Mouse (Mus musculus) liver, adult 2 months (tissue): ENCODE results near the gene Tpi1. TPM values are rescaled to one million over a fixed set of nuclear protein-coding genes. Genes with fewer than 3 reads are reported as not detected.

Experiments used
- DNase-seq: peaks from one replicate; pipeline ENCODE4 v3.0.0-alpha.2; 2011; ENCODE audit warnings: low read depth, low spot score; ENCODE audit errors: extremely low read depth
- H3K27ac ChIP-seq: fragments of 200-500 bp; replicated peaks from 2 replicates; pipeline ENCODE4 v1.5.1; 2012; ENCODE audit warnings: low read depth, mild to moderate bottlenecking, control low read depth, inconsistent platforms, low read length; ENCODE audit not compliant: insufficient read depth
- H3K27me3 ChIP-seq: fragments of 200-500 bp; 2 replicates; pipeline ENCODE4 v1.6.1; 2012; ENCODE audit warnings: mild to moderate bottlenecking, moderate library complexity, low read length, inconsistent platforms; ENCODE audit not compliant: control insufficient read depth, insufficient read depth
- H3K36me3 ChIP-seq: fragments of 200-500 bp; 2 replicates; pipeline ENCODE4 v1.6.1; 2012; ENCODE audit warnings: low read length, inconsistent platforms; ENCODE audit not compliant: control insufficient read depth, insufficient read depth
- H3K4me1 ChIP-seq: fragments of 200-500 bp; 2 replicates; pipeline ENCODE4 v1.6.1; 2011; ENCODE audit warnings: low read length; ENCODE audit not compliant: control insufficient read depth, insufficient read depth
- H3K4me3 ChIP-seq: fragments of 200-500 bp; 2 replicates; pipeline ENCODE4 v1.5.1; 2011; ENCODE audit warnings: low read depth, mild to moderate bottlenecking, control low read depth, low read length, moderate library complexity; ENCODE audit not compliant: insufficient read depth
- H3K79me2 ChIP-seq: fragments of 200-500 bp; 2 replicates; pipeline ENCODE4 v1.6.1; 2012; ENCODE audit warnings: inconsistent platforms, mild to moderate bottlenecking, low read length, moderate library complexity; ENCODE audit not compliant: control insufficient read depth, insufficient read depth
- H3K9ac ChIP-seq: fragments of 200-500 bp; 2 replicates; pipeline ENCODE4 v1.6.1; 2012; ENCODE audit warnings: low read depth, mild to moderate bottlenecking, control low read depth, inconsistent platforms, low read length
- CTCF ChIP-seq: fragments of 200-500 bp; IDR thresholded peaks from 2 replicates; pipeline ENCODE4 v1.5.1; 2011; ENCODE audit warnings: low read depth, low read length, control low read depth
- POLR2A ChIP-seq: fragments of 200-500 bp; IDR thresholded peaks from 2 replicates; pipeline ENCODE4 v1.6.1; 2011; ENCODE audit warnings: low read length, control low read depth; ENCODE audit not compliant: insufficient read depth; ENCODE audit errors: extremely low read depth
- WGBS: fragments of 180-500 bp; shearing (Covaris S2); methylation state at CpG from one replicate; pipeline ENCODE4 v1.1.7; 2018; 5-methylcytosine and 5-hydroxymethylcytosine counted together
- polyA plus RNA-seq: library from polyadenylated mRNA; depleted of rRNA; stranded (reverse); fragments of >200 nt; gene quantifications from 2 replicates; pipeline ENCODE4 v1.2.3, GENCODE M21; 2012; rRNA removed
- total RNA-seq: library from RNA; depleted of rRNA; stranded (reverse); fragments of >200 nt; gene quantifications from 2 replicates; pipeline ENCODE4 v1.2.3, GENCODE M21; 2014; rRNA removed

The Tpi1 gene
- total and polyA plus RNA-seq, 2 experiments: 422 to 491 TPM

DNA sequence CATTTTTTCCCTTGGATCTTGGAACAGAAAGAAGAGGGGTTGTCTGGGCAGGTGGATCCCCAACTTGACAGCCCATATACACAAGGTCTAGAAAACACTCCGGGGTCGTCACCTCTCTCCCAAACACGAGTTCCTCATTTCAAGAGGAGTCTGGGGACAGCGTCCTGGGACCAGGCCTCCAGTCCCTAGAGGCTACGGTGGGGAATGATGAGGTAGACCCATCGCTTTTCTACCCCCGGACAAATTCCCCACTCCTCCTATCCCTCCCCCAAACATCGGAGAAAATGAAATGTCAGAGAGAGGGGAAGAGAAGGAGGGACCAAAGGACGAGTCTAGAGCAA lies 45.4 kb downstream of the Tpi1 start:
- Histone ChIP-seq H3K79me2 (no peaks in the 10 kb centered on the region), H3K27ac (no peak overlapping the region), H3K4me1 (peaks cover 5% of the 10 kb centered on the region; the same call in 1 of the 2 replicates), H3K27me3 (peaks cover 9% of the 10 kb centered on the region), H3K36me3 (no peaks in the 10 kb centered on the region), H3K9ac (no peak overlapping the region), H3K4me3 (no peak overlapping the region)
- no peak for TF ChIP-seq CTCF
- TF ChIP-seq POLR2A: no peak
- WGBS: 11% methylated on average over 9 of the region's 9 CpGs
- DNase-seq: no peak

DNA sequence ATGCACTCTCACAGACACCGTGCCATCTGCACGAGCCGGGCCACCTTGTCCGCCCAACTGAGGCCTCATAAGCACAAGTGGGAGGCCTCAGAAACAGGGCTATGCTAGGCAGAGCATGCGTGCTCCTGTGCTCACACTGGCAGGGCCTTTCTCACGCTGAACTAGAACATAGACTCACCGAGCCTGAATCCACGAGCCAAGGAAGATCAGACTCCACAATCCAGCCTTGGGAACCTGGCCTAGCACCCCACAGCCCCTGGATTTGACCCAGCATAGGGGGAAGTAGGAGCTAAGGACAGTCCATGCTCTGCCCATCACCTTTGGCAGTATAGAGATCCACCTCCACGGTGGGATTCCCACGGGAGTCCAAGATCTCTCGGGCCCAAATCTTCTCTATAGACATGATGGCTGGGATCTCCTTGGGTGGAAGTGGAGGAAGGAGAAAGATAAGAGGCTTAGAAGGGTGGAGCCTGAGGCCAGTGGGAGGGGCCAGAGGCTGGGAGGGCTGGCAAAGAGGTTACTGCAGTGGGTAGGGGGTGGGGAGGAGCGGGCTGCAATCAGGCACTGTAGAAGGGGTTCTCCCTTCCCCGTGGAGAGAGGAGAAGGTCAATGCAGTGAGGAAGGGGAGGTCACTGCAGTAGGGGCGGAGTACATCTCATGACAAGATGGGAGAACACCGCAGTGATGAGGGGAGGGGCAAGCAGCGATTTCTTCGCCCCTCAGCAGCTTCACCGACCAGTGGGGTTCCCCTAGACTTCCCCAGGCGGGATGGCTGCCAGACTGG lies 46.0 kb downstream of the Tpi1 start:
- WGBS: 51% methylated on average over 19 of the region's 19 CpGs
- H3K36me3 ChIP-seq: no peaks in the 10 kb centered on the region

DNA sequence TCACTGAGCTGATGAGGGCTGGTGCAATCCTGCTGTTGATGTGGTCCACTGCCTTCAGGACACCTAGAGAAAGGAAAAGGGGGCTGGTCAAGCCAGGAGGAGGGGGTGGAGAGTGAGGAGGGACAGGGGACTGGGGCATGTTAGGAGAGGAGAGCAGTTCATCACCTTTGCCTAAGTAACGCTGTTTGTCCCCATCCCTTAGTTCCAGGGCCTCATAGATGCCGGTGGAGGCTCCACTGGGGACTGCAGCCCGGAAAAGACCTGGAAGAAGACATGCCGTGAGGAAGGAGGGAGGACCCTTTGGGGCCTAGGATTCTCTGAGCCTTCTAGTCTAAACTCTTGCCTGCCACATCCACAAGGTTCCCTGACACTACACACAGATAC lies 46.6 kb downstream of the Tpi1 start:
- DNase-seq: no peak
- TF ChIP-seq POLR2A: no peak
- no peak for TF ChIP-seq CTCF
- Histone ChIP-seq H3K27me3 (peaks cover 9% of the 10 kb centered on the region), H3K9ac (no peak overlapping the region), H3K36me3 (no peaks in the 10 kb centered on the region), H3K27ac (no peak overlapping the region), H3K79me2 (no peaks in the 10 kb centered on the region), H3K4me1 (peaks cover 5% of the 10 kb centered on the region; the same call in 1 of the 2 replicates), H3K4me3 (no peak overlapping the region)
- 70% methylated on average over 4 of the region's 4 CpGs for WGBS

More for the DNA sequence above, 46.0 kb downstream of the Tpi1 start:
- H3K27me3 ChIP-seq: peaks cover 9% of the 10 kb centered on the region
- no peak overlapping the region for H3K9ac ChIP-seq
- no peak for TF ChIP-seq CTCF
- TF ChIP-seq POLR2A: no peak
- no peak overlapping the region for H3K4me3 ChIP-seq
- peaks cover 5% of the 10 kb centered on the region; the same call in 1 of the 2 replicates for H3K4me1 ChIP-seq
- DNase-seq: no peak
- no peaks in the 10 kb centered on the region for H3K79me2 ChIP-seq
- no peak overlapping the region for H3K27ac ChIP-seq

DNA sequence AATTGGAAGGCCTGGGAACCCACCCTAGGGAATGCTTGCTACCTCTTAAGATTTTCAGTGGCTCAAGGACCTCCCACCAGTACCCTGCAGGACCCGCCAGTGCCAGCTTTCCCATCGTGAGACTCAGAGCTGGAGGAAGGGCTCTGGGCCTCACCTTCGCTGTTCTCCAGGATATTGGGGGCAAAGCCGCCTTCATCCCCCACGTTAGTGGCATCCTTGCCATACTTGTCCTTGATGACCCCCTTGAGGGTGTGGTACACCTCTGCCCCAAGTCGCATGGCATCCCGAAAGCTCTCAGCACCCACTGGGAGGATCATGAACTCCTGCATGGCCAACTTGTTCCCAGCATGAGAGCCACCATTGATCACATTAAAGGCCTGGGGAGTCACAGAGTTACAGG lies 48.1 kb downstream of the Tpi1 start:
- H3K4me1 ChIP-seq: peaks cover 5% of the 10 kb centered on the region; the same call in 1 of the 2 replicates
- no peak for DNase-seq
- no peak overlapping the region for H3K4me3 ChIP-seq
- 85% methylated on average over 7 of the region's 7 CpGs for WGBS
- peaks cover 9% of the 10 kb centered on the region for H3K27me3 ChIP-seq
- no peaks in the 10 kb centered on the region for H3K36me3 ChIP-seq
- no peak overlapping the region for H3K27ac ChIP-seq
- no peak overlapping the region for H3K9ac ChIP-seq
- TF ChIP-seq POLR2A (no peak), CTCF (no peak)
- no peaks in the 10 kb centered on the region for H3K79me2 ChIP-seq

Other genes with a start within 250 kb of the Tpi1 start
- gene C1rb, start 244.0 kb downstream of the Tpi1 start, total RNA-seq: under 0.01 TPM in 1 of 2 replicates, not detected in the other
- 0.12 TPM in 1 of 2 replicates, not detected in the other for gene C1rb, start 244.0 kb downstream of the Tpi1 start, polyA plus RNA-seq
- gene C1s2, start 178.2 kb downstream of the Tpi1 start, total RNA-seq: 0.09 TPM in 1 of 2 replicates, not detected in the other
- not detected in 2 replicates for gene C1s2, start 178.2 kb downstream of the Tpi1 start, polyA plus RNA-seq
- 72.4 and 99.9 TPM in 2 replicates for gene Lpcat3, start 151.3 kb downstream of the Tpi1 start, total RNA-seq
- 172 and 188 TPM in 2 replicates for gene Lpcat3, start 151.3 kb downstream of the Tpi1 start, polyA plus RNA-seq
- 97.4 and 99.6 TPM in 2 replicates for gene Emg1, start 102.1 kb downstream of the Tpi1 start, total RNA-seq
- 46.0 and 56.3 TPM in 2 replicates for gene Emg1, start 102.1 kb downstream of the Tpi1 start, polyA plus RNA-seq
- 140 and 151 TPM in 2 replicates for gene Phb2, start 102.0 kb downstream of the Tpi1 start, total RNA-seq
- gene Phb2, start 102.0 kb downstream of the Tpi1 start, polyA plus RNA-seq: 209 and 210 TPM in 2 replicates
- 16.7 and 19.7 TPM in 2 replicates for gene Ptpn6, start 75.6 kb downstream of the Tpi1 start, total RNA-seq
- gene Ptpn6, start 75.6 kb downstream of the Tpi1 start, polyA plus RNA-seq: 17.3 and 17.8 TPM in 2 replicates
- 125 and 140 TPM in 2 replicates for gene Grcc10, start 72.9 kb downstream of the Tpi1 start, total RNA-seq
- 203 and 216 TPM in 2 replicates for gene Grcc10, start 72.9 kb downstream of the Tpi1 start, polyA plus RNA-seq
- gene Gm45234, start 58.3 kb downstream of the Tpi1 start, total RNA-seq: not detected in 2 replicates
- gene Gm45234, start 58.3 kb downstream of the Tpi1 start, polyA plus RNA-seq: not detected in 2 replicates
- 1.4 and 1.5 TPM in 2 replicates for gene Atn1, start 57.8 kb downstream of the Tpi1 start, total RNA-seq
- 9.6 and 10.9 TPM in 2 replicates for gene Atn1, start 57.8 kb downstream of the Tpi1 start, polyA plus RNA-seq
- gene Eno2, start 44.6 kb downstream of the Tpi1 start, total RNA-seq: 0.09 and 0.67 TPM in 2 replicates
- 0.19 and 0.34 TPM in 2 replicates for gene Eno2, start 44.6 kb downstream of the Tpi1 start, polyA plus RNA-seq
- gene Lrrc23, start 34.6 kb downstream of the Tpi1 start, total RNA-seq: not detected in 2 replicates
- not detected in 2 replicates for gene Lrrc23, start 34.6 kb downstream of the Tpi1 start, polyA plus RNA-seq
- gene Spsb2, start 5.6 kb downstream of the Tpi1 start, total RNA-seq: 9.9 and 14.1 TPM in 2 replicates
- gene Spsb2, start 5.6 kb downstream of the Tpi1 start, polyA plus RNA-seq: 20.1 and 21.6 TPM in 2 replicates
- gene Usp5, start 15.2 kb upstream of the Tpi1 start, total RNA-seq: 50.5 and 55.9 TPM in 2 replicates
- 47.9 and 49.3 TPM in 2 replicates for gene Usp5, start 15.2 kb upstream of the Tpi1 start, polyA plus RNA-seq
- 1.1 and 3.2 TPM in 2 replicates for gene Cdca3, start 15.3 kb upstream of the Tpi1 start, total RNA-seq
- gene Cdca3, start 15.3 kb upstream of the Tpi1 start, polyA plus RNA-seq: 2.1 and 2.6 TPM in 2 replicates
- gene Gnb3, start 26.0 kb upstream of the Tpi1 start, total RNA-seq: not detected in 2 replicates
- not detected in 2 replicates for gene Gnb3, start 26.0 kb upstream of the Tpi1 start, polyA plus RNA-seq
- 2.1 and 2.5 TPM in 2 replicates for gene P3h3, start 43.5 kb upstream of the Tpi1 start, total RNA-seq
- 2.5 and 3.0 TPM in 2 replicates for gene P3h3, start 43.5 kb upstream of the Tpi1 start, polyA plus RNA-seq
- gene Gpr162, start 49.7 kb upstream of the Tpi1 start, total RNA-seq: 0.09 and 0.27 TPM in 2 replicates
- 0.42 and 0.44 TPM in 2 replicates for gene Gpr162, start 49.7 kb upstream of the Tpi1 start, polyA plus RNA-seq
- gene Cd4, start 73.9 kb upstream of the Tpi1 start, total RNA-seq: 0.27 and 0.83 TPM in 2 replicates
- 0.19 and 0.46 TPM in 2 replicates for gene Cd4, start 73.9 kb upstream of the Tpi1 start, polyA plus RNA-seq
- 0.09 and 0.13 TPM in 2 replicates for gene Lag3, start 97.4 kb upstream of the Tpi1 start, total RNA-seq
- gene Lag3, start 97.4 kb upstream of the Tpi1 start, polyA plus RNA-seq: 0.39 and 0.67 TPM in 2 replicates
- 80.7 and 101 TPM in 2 replicates for gene Ptms, start 105.8 kb upstream of the Tpi1 start, total RNA-seq
- gene Ptms, start 105.8 kb upstream of the Tpi1 start, polyA plus RNA-seq: 2,256 and 3,281 TPM in 2 replicates
- 74.6 and 101 TPM in 2 replicates for gene Mlf2, start 117.1 kb upstream of the Tpi1 start, total RNA-seq
- 265 and 285 TPM in 2 replicates for gene Mlf2, start 117.1 kb upstream of the Tpi1 start, polyA plus RNA-seq
- gene Cops7a, start 151.2 kb upstream of the Tpi1 start, total RNA-seq: 35.8 and 46.6 TPM in 2 replicates
- 165 and 170 TPM in 2 replicates for gene Cops7a, start 151.2 kb upstream of the Tpi1 start, polyA plus RNA-seq
- gene Pianp, start 182.4 kb upstream of the Tpi1 start, total RNA-seq: 0.13 TPM in 1 of 2 replicates, not detected in the other
- gene Pianp, start 182.4 kb upstream of the Tpi1 start, polyA plus RNA-seq: 0.77 and 1.4 TPM in 2 replicates
- 7.6 and 8.9 TPM in 2 replicates for gene Zfp384, start 194.8 kb upstream of the Tpi1 start, total RNA-seq
- 23.1 and 34.7 TPM in 2 replicates for gene Zfp384, start 194.8 kb upstream of the Tpi1 start, polyA plus RNA-seq
- 15.8 and 16.3 TPM in 2 replicates for gene Ing4, start 225.5 kb upstream of the Tpi1 start, total RNA-seq
- 23.2 and 27.0 TPM in 2 replicates for gene Ing4, start 225.5 kb upstream of the Tpi1 start, polyA plus RNA-seq
- 3.2 and 4.1 TPM in 2 replicates for gene Acrbp, start 235.4 kb upstream of the Tpi1 start, total RNA-seq
- 6.6 and 7.8 TPM in 2 replicates for gene Acrbp, start 235.4 kb upstream of the Tpi1 start, polyA plus RNA-seq